ENCODE assay signal across 8 mouse cellular contexts in genomic region chr13:96924985-96925745, GRCm38 (mm10). TPM values are rescaled to one million over a fixed set of nuclear protein-coding genes. Genes with fewer than 3 reads are reported as not detected.
DNase-seq lines count a peak whose midpoint lies in the region; ATAC-seq and TF ChIP-seq lines count a peak whose summit lies in the region.

No protein-coding gene starts in this region.

- H3K4me2 ChIP-seq in heart, embryonic 12.5 days, result peak overlapping the region; percentile 97
- peak overlapping the region; percentile 100 for H3K4me2 ChIP-seq in midbrain, embryonic 16.5 days (ENCODE audit: low read length)

- H3K27ac ChIP-seq in bone marrow, adult 2 months (ENCODE audit: control insufficient read depth, insufficient read depth, low read depth, low read length, poor library complexity), result no peak overlapping the region; the same call in 1 of the 2 replicates
- H3K27ac ChIP-seq in heart, embryonic 12.5 days (ENCODE audit: poor library complexity, severe bottlenecking), result no peak overlapping the region
- H3K27ac ChIP-seq in midbrain, embryonic 16.5 days (ENCODE audit: low read length), result no peak overlapping the region

- TF ChIP-seq CTCF in bone marrow, adult 2 months (IDR thresholded peaks at IDR 0.05; ENCODE audit: control insufficient read depth, insufficient read depth, low read length), result no peak

- no peaks in the 10 kb centered on the region for H3K9me3 ChIP-seq in heart, embryonic 12.5 days (replicated peaks)
- H3K9me3 ChIP-seq in midbrain, embryonic 16.5 days (replicated peaks; ENCODE audit: control insufficient read depth, low read length, poor library complexity, severe bottlenecking), result no peaks in the 10 kb centered on the region

- peak overlapping the region; percentile 48 for H3K4me3 ChIP-seq in bone marrow, adult 2 months (replicated peaks; ENCODE audit: control insufficient read depth, low read depth, low read length)
- peak overlapping the region; percentile 75 for H3K4me3 ChIP-seq in heart, embryonic 12.5 days
- H3K4me3 ChIP-seq in midbrain, embryonic 16.5 days (ENCODE audit: low read depth, low read length), result peak overlapping the region; percentile 62

- WGBS in bone marrow, adult 2 months, result 3% methylated on average over 53 of the region's 53 CpGs
- under 1% methylated on average over 53 of the region's 53 CpGs for WGBS in heart, embryonic 12.5 days
- 1% methylated on average over 52 of the region's 53 CpGs for WGBS in midbrain, embryonic 16.5 days

- TF ChIP-seq POLR2A in bone marrow, adult 2 months (IDR thresholded peaks at IDR 0.05; ENCODE audit: borderline replicate concordance, control insufficient read depth, low read depth, low read length), result no peak

- peak overlapping the region; percentile 76 for H3K9ac ChIP-seq in heart, embryonic 12.5 days
- H3K9ac ChIP-seq in midbrain, embryonic 16.5 days (ENCODE audit: low read depth, low read length), result peak overlapping the region; percentile 67

- peaks cover 22% of the 10 kb centered on the region for H3K27me3 ChIP-seq in heart, embryonic 12.5 days (replicated peaks)
- H3K27me3 ChIP-seq in midbrain, embryonic 16.5 days (ENCODE audit: control insufficient read depth, insufficient read depth, low read depth, low read length), result peaks cover 15% of the 10 kb centered on the region

- H3K36me3 ChIP-seq in heart, embryonic 12.5 days, result no peaks in the 10 kb centered on the region
- H3K36me3 ChIP-seq in midbrain, embryonic 16.5 days (ENCODE audit: control insufficient read depth, insufficient read depth, low read length), result no peaks in the 10 kb centered on the region

- intact Hi-C loops in left cerebral cortex, postnatal 4 days (cut with DNase I), result loop anchor here (5.0 kb wide), 1 partner anchor 82 kb away; no protein-coding TSS in a partner anchor

- DNase-seq in left cerebral cortex, postnatal 4 days, result peak; percentile 13
- DNase-seq in left cerebral cortex, adult 11 months (ENCODE audit: low spot score), result no peak
- peak; percentile 55 to 70 for DNase-seq in kidney, postnatal 4 days
- DNase-seq in cerebellum, adult 11-12 months, result no peak

- no peaks in the 10 kb centered on the region for H3K4me1 ChIP-seq in bone marrow, adult 2 months (ENCODE audit: control insufficient read depth, insufficient read depth, low read length)
- H3K4me1 ChIP-seq in heart, embryonic 12.5 days (replicated peaks), result peaks cover 3% of the 10 kb centered on the region; the same call in 1 of the 2 replicates
- H3K4me1 ChIP-seq in midbrain, embryonic 16.5 days (ENCODE audit: control insufficient read depth, insufficient read depth, low read length), result peaks cover 10% of the 10 kb centered on the region

- peak; percentile 53 for ATAC-seq in heart, embryonic 12.5 days (ENCODE audit: insufficient number of reproducible peaks, low FRiP score)
- ATAC-seq in midbrain, embryonic 16.5 days, result peak; percentile 40
- no peak for ATAC-seq in megakaryocyte progenitor cell, adult 5-6 weeks (replicated peaks; ENCODE audit: poor library complexity)

RNA-seq across cellular contexts. Expression of gene Gcnt4, which starts 0.7 kb away (rescaled TPM):
- total RNA-seq in left cerebral cortex, postnatal 4 days (2021), result 1 to 10 TPM; 1.6 to 2.1 TPM
- polyA plus RNA-seq in bone marrow, adult 2 months (2011; ENCODE audit: insufficient read depth, insufficient read length, low replicate concordance, missing spikeins), result 0.30 TPM in 1 of 2 replicates, not detected in the other
- polyA plus RNA-seq in heart, embryonic 12.5 days (2016; fragmentation: Nextera tagmentation; extraction: Ambion mirVana), result 0.80 and 0.95 TPM in 2 replicates
- 0.05 and 0.24 TPM in 2 replicates for polyA plus RNA-seq in midbrain, embryonic 16.5 days (2015; fragmentation: Nextera tagmentation; extraction: Ambion mirVana)
- 0.66 and 0.72 TPM in 2 replicates for total RNA-seq in megakaryocyte progenitor cell, adult 5-6 weeks (2015)
- total RNA-seq in megakaryocyte progenitor cell, adult 5-6 weeks (2017), result 0.12 and 0.20 TPM in 2 replicates

Comparison
In these comparisons a context has a peak if more than half of its experiments do, and no peak if none do; other contexts are left out.
1. DNase-seq: peak in left cerebral cortex, postnatal 4 days (single experiment) and kidney, postnatal 4 days (2 of 2); none in left cerebral cortex, adult 11 months (single experiment) and cerebellum, adult 11-12 months (single experiment).
2. Peak in every context shown above with its lines, with median percentiles within 50 percentile points of each other: H3K4me3 ChIP-seq.